Mouse (Mus musculus): Measurements from ENCODE around the gene Pcbd1. TPM values are rescaled to one million over a fixed set of nuclear protein-coding genes. Genes with fewer than 3 reads are reported as not detected.

Gene Pcbd1
- polyA plus RNA-seq, 1 experiment from 2014 or later = 71.2 TPM

DNA sequence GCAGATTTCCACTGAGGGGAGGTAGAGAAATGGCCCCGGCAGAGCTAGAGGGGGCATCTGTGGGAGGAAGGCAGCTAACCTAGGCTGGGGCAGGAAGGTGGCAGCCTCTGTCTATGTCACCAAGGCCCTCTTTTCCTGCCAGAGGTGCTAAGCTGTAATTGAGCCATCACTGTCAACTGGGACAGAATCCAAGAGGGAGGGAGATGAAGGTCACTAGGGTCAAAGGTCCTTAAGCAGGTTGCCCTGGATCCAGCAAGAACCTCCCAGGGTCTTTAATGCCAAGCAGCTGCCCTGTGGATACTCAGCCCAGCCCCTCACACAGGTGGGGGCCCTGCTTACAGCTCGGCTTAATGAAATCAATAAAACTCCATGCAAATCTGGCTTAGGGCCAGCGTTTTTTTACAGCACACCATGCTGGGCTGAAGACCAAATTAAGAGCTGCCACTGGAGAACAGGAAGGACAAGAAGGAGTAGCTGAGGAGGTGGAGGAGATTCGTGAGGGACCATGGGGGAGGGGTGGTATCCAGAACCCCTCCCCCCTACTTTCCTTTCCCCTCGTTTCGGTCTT, 29.5 kb upstream of the Pcbd1 start:
- Histone ChIP-seq H3K9me3 (ENCODE audit: low read depth, low read length) (no peaks in the 10 kb centered on the region; the same call in 1 of the 2 replicates), H3K4me2 (no peak overlapping the region), H3K9ac (no peak overlapping the region), H3K27ac (ENCODE audit: low read depth) (no peak overlapping the region), H3K27me3 (ENCODE audit: insufficient read depth, low read length) (no peaks in the 10 kb centered on the region), H3K4me3 (ENCODE audit: low read depth, low read length) (no peak overlapping the region), H3K36me3 (ENCODE audit: insufficient read depth) (no peaks in the 10 kb centered on the region), H3K4me1 (ENCODE audit: insufficient read depth) (peaks cover under 1% of the 10 kb centered on the region; the same call in 1 of the 2 replicates)
- DNase-seq (peak; percentile 71), ATAC-seq (ENCODE audit: insufficient read depth) (0 out of 2 replicates have a peak, but pooled peaks have one; percentile 24)
- 25% methylated on average over 6 of the region's 6 CpGs for WGBS
- TF ChIP-seq CTCF (IDR thresholded peaks at IDR 0.05; ENCODE audit: low read depth) = no peak

DNA sequence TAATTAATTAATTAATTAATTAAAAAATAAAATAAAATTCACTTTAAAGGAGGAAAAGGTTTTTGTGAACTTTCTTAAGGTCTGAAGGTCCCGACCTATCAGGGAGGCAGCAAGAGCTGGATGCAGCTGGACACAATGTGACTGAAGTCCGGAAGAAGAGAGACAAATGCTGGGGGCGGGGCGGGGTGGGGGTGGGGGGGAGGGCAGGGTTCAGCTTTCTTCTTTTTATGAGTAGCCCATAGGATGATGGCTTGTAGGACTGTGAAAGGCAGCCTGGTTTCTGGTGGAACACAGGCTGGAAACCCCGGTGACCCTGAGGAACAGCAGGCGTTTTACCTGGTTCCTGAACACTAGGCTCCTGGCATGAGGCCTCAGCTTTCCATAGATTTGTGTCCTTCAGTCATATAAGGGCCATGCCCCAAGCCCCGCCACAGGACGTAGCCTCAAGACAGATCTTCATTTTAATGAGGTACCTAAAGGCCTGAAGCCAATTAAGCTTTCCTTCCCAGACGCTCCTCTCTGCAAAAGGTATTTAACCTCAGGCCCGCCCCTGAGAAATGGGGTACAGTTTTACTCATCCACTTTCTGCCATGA, 25.8 kb upstream of the Pcbd1 start:
- Histone ChIP-seq H3K9me3 (ENCODE audit: low read depth, low read length) (no peaks in the 10 kb centered on the region), H3K36me3 (ENCODE audit: insufficient read depth) (no peaks in the 10 kb centered on the region), H3K4me1 (ENCODE audit: insufficient read depth) (peaks cover 5% of the 10 kb centered on the region; the same call in 1 of the 2 replicates), H3K27ac (ENCODE audit: low read depth) (no peak overlapping the region), H3K4me3 (ENCODE audit: low read depth, low read length) (no peak overlapping the region), H3K4me2 (no peak overlapping the region), H3K9ac (no peak overlapping the region), H3K27me3 (ENCODE audit: insufficient read depth, low read length) (no peaks in the 10 kb centered on the region)
- DNase-seq = no peak
- ATAC-seq (ENCODE audit: insufficient read depth) = no peak
- no peak for TF ChIP-seq CTCF (IDR thresholded peaks at IDR 0.05; ENCODE audit: low read depth)
- WGBS = 79% methylated on average over 10 of the region's 10 CpGs

DNA sequence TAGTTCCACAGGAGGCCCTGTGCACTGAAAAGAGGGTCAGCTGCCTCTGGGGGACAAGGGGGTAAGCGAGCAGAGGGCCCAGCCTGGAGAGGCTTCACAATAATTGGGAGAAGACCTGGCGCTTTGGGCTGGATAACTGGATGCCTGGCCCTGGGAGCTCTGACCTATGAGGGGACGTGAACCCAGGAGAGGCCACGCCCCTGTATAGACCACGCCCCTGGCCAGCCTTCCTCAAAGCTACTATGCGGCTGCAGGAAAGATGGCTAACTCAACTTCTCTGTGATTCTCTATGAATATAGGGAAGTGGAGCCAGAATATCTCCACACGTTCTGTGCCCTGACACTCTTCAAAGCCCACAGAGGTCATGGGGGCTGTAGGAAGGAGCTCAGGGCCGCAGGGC, 24.5 kb upstream of the Pcbd1 start:
- no peaks in the 10 kb centered on the region for H3K36me3 ChIP-seq (ENCODE audit: insufficient read depth)
- no peaks in the 10 kb centered on the region for H3K27me3 ChIP-seq (ENCODE audit: insufficient read depth, low read length)
- TF ChIP-seq CTCF (IDR thresholded peaks at IDR 0.05; ENCODE audit: low read depth) = no peak
- H3K4me3 ChIP-seq (ENCODE audit: low read depth, low read length) = no peak overlapping the region
- H3K9me3 ChIP-seq (ENCODE audit: low read depth, low read length) = no peaks in the 10 kb centered on the region
- 0 out of 2 replicates have a peak overlapping the region, but pooled peaks have one; percentile 21 for H3K27ac ChIP-seq (ENCODE audit: low read depth)
- H3K4me1 ChIP-seq (ENCODE audit: insufficient read depth) = peaks cover 8% of the 10 kb centered on the region; the same call in 1 of the 2 replicates
- 21% methylated on average over 8 of the region's 8 CpGs for WGBS
- H3K9ac ChIP-seq = no peak overlapping the region
- DNase-seq (peak; percentile 70), ATAC-seq (ENCODE audit: insufficient read depth) (no peak)
- H3K4me2 ChIP-seq = no peak overlapping the region

DNA sequence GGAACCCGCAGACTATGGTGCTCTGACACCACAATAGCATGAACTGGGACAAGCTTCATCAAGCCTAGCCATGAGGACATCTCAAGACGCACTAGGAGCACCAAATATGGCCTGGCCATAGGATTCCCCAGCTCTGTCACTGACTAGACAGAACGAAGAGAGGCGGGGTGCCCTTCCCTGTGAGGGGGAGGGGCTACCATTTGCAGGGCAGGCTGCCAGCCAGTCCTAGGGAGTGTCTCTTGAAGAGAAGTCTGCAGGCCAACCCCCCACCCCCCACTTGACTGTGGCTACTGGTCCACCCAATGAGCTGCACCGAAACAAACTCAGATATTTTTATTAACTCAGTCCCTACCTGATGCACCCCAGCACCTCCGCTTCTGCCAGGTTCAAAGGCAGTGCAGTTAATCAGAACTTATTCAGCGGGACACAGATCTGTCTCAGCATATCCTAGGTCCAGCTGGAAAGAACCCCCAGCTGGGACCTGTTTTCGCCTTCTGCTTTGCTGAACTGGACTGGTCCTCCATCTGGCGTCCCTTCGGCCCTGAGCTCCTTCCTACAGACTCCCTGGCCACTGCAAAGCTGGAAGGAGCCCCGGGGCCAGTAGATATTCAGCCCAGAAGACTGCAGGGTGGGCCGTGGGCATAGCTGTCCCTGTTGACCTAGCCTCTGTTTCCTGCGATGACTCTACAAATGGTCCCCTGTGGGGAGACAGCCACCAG, 23.7 kb upstream of the Pcbd1 start:
- ATAC-seq (ENCODE audit: insufficient read depth) = peak; percentile 36; the same call in 1 of the 2 replicates
- WGBS = 47% methylated on average over 13 of the region's 13 CpGs
- H3K9ac ChIP-seq = no peak overlapping the region

DNA sequence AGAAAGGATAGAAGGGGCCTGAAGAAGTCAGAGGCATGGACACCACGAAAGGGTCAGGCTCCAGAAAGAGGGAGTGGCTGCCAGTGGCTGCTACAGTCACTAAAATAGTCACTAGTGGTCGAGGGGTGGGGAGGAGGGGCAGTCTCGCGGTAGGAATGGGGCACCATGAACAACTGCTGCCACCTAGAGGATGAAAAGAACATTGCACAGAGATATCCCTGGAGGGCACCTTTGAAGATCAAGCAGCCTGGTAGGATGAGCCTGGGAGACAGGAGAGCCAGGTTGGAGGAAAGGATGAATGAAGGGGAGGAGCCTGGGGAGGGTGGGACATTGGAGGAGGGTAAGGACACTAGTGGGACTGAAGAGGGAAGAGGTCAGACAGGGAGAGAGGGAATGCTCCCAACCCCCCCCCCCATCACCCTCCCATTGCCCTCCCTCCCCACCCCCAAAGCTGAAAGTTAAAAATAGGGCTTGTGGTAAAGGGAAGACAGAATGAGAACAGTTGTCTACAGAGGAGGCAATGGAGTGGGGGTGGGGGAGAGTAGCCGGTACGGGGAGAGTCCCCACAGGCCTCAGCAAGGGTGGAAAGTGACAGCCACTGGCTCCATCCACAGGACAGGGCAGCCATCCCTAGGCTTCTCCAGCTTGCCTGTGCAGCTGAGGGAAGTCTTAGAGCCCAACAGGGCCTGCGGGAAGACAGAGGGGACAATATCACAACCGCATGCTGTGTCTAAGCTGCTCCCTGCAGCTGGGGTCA, 20.5 kb upstream of the Pcbd1 start:
- Histone ChIP-seq H3K36me3 (ENCODE audit: insufficient read depth) (no peaks in the 10 kb centered on the region), H3K9ac (no peak overlapping the region), H3K27me3 (ENCODE audit: insufficient read depth, low read length) (no peaks in the 10 kb centered on the region), H3K9me3 (ENCODE audit: low read depth, low read length) (no peaks in the 10 kb centered on the region), H3K27ac (ENCODE audit: low read depth) (no peak overlapping the region), H3K4me2 (peak overlapping the region; percentile 1; the same call in 1 of the 2 replicates), H3K4me3 (ENCODE audit: low read depth, low read length) (no peak overlapping the region), H3K4me1 (ENCODE audit: insufficient read depth) (peaks cover 8% of the 10 kb centered on the region; the same call in 1 of the 2 replicates)
- peak; percentile 89 for DNase-seq
- peak; percentile 92 for TF ChIP-seq CTCF (IDR thresholded peaks at IDR 0.05; ENCODE audit: low read depth)
- ATAC-seq (ENCODE audit: insufficient read depth) = peak; percentile 36; the same call in 1 of the 2 replicates
- 7% methylated on average over 8 of the region's 8 CpGs for WGBS

More for the DNA sequence above, 23.7 kb upstream of the Pcbd1 start:
- Histone ChIP-seq H3K9me3 (ENCODE audit: low read depth, low read length) (no peaks in the 10 kb centered on the region), H3K36me3 (ENCODE audit: insufficient read depth) (no peaks in the 10 kb centered on the region), H3K4me1 (ENCODE audit: insufficient read depth) (peaks cover 8% of the 10 kb centered on the region; the same call in 1 of the 2 replicates), H3K4me2 (no peak overlapping the region), H3K27ac (ENCODE audit: low read depth) (0 out of 2 replicates have a peak overlapping the region, but pooled peaks have one; percentile 12), H3K27me3 (ENCODE audit: insufficient read depth, low read length) (no peaks in the 10 kb centered on the region), H3K4me3 (ENCODE audit: low read depth, low read length) (no peak overlapping the region)
- TF ChIP-seq CTCF (IDR thresholded peaks at IDR 0.05; ENCODE audit: low read depth) = no peak
- DNase-seq = peak; percentile 85

DNA sequence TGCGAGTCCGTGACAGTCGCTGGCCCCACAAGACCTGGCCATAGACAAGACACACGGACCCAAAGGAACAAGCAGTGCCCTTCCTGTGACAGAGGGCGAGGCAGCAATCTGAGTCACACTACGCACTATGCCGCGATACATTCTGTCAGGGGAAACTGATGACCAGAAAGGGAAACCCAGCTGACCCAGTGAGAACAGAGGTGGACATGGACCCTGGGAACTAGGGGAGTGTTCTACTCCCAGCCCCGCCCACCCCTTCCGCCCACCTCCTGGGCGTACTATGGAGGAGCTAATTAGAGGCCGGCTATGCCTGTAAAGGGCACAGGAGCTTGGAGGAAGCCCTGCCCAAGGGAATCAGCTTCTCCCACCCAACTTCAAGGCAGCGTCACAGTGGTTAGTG, 19.9 kb upstream of the Pcbd1 start:
- DNase-seq (no peak), ATAC-seq (ENCODE audit: insufficient read depth) (no peak; the same call in 1 of the 2 replicates)
- no peak overlapping the region for H3K9ac ChIP-seq
- no peak overlapping the region for H3K4me3 ChIP-seq (ENCODE audit: low read depth, low read length)
- peaks cover 8% of the 10 kb centered on the region; the same call in 1 of the 2 replicates for H3K4me1 ChIP-seq (ENCODE audit: insufficient read depth)
- H3K27ac ChIP-seq (ENCODE audit: low read depth) = no peak overlapping the region
- 24% methylated on average over 13 of the region's 13 CpGs for WGBS
- peak overlapping the region; percentile 1; the same call in 1 of the 2 replicates for H3K4me2 ChIP-seq
- no peak for TF ChIP-seq CTCF (IDR thresholded peaks at IDR 0.05; ENCODE audit: low read depth)
- no peaks in the 10 kb centered on the region for H3K9me3 ChIP-seq (ENCODE audit: low read depth, low read length)
- H3K27me3 ChIP-seq (ENCODE audit: insufficient read depth, low read length) = no peaks in the 10 kb centered on the region
- no peaks in the 10 kb centered on the region for H3K36me3 ChIP-seq (ENCODE audit: insufficient read depth)

Data from lung, embryonic 14.5 days (tissue).